Mouse (Mus musculus): Measurements from ENCODE around the gene Golph3l. TPM values are rescaled to one million over a fixed set of nuclear protein-coding genes. Genes with fewer than 3 reads are reported as not detected.
"Not testable (repeated sequence)": the region's sequence is repeated elsewhere in the genome, so short reads cannot be mapped to it uniquely, and the experiment has no call there.

Gene Golph3l
- total RNA-seq, 2 experiments from 2014 or later = 13.6 to 14.5 TPM

DNA sequence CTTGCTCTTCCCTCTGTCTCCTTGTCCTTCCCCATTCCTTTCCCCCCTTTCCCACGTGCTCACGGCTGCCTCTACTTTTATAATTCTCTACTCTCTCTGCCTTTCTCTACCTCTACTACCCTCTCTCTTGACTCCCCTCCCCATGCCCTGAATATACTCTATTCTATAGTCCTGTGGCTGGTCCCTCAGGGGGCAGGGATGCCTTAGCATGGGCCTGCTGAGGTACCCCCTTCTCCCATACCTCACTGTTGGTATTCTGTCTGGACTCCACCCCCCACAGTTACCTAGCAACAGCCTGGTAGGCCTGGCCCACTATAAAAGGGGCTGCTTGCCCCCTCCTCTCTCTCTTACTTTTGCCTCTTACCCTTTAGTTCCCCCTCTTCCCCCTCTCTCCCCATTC, 34.8 kb downstream of the Golph3l start:
- DNase-seq = no peak
- intact Hi-C loops (cut with DNase I; ENCODE audit: low total_unique reads) = no loop called here

DNA sequence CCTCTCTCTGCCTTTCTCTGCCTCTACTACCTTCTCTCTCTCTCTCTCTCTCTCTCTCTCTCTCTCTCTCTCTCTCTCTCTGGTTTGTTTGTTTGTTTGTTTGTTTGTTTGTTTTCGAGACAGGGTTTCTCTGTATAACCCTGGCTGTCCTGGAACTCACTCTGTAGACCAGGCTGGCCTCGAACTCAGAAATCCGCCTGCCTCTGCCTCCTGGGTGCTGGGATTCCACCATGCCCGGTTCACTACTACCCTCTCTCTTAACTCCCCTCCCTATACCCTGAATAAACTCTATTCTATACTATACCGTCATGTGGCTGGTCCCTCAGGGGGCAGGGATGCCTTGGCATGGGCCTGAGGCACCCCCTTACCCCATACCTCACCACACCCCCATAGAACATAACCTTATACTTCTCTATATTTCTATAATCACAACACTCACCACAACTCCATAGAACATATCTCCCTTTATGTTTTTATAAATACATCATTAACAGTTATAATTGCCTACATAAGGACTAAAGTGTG, 35.3 kb downstream of the Golph3l start:
- DNase-seq; intact Hi-C loops (cut with DNase I; ENCODE audit: low total_unique reads): not testable (repeated sequence)

DNA sequence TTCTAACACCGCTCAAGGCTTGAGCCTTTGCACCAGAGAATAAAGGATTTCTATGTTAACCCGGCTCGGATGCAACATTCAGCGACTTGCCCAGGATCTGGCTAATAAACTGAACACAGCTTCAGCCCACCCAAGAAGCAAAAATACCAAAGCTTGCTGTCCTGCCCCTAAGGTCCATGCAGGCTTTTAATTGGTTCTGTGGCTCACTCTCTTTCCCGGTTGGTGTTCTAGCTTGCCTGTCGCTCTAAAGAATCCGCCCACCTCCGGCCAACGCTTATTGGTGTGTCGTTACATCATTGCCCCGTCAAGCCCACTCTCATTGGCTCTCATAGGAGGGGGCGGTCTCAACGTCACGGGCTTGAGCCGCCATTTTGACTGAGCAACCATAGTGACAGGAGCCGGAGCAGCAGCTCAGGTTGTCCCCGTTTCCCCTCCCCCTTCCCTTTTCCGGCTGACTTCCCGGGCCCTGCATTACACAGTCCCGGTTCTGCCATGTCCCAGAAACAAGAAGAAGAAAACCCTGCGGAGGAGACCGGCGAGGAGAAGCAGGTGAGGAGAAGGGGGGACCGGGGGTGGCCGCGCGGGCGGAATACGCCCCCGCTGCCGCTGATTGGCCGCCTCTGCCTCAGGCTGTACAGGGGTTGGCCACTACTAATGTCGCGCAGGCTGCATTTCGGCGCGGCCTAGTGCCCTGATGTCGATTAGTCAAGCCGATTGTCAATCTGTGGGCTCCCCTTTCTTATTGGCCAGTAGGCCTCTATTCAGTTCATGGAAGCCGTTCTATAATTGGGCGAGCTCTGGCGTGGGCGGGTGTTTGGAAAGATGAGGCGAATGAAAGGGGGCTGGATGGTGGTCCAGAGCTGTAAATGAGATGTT, 36.1 kb downstream of the Golph3l start, which contains the start of gene Ensa:
Gene Ensa (plus strand): TSS at position 366 of the 876 bp plus-strand sequence.
- intact Hi-C loops (cut with DNase I; ENCODE audit: low total_unique reads) = no loop called here

DNA sequence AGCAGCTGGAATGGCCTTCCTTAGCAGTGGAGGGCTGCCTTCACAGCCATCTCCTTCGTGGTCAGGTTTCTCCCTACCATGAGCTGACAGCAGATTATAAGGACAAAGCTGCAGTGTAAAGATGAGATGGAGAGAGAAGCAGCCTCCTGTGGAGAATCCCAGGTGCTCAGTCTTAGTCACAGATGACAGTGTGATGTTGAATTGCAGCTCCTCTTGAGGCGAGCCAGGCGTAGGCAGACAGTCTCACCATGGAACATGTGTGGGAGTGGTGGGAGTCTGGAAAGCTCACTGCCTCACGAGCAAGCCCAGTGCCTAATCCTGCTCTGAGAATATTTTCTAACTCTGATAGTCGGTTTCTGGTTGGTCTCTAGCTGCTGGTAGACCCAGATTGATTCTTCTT, 39.0 kb downstream of the Golph3l start:
- intact Hi-C loops (cut with DNase I; ENCODE audit: low total_unique reads) = no loop called here
- DNase-seq = no peak

More for the DNA sequence above, 36.1 kb downstream of the Golph3l start, which contains the start of gene Ensa:
- DNase-seq = peak; percentile 96

DNA sequence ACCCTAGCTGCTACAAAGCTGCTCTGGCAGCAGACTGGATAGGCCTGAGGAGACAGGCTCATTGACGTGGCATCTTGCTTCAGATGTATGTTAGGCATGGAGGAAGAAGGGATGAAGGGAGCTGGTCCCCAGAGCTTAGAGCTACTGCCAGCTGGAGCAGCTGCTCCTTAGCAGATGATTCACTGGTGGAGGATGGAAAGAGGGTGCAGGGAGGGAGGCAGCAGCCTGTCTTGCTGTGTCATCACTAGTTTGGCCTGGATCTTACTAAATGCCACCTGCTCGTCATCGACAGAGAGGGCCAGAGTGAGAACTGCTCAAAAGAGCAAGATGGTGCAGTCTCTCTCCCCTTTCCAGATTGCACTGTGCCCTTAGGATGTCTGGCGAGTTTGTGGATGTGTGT, 41.0 kb downstream of the Golph3l start:
- DNase-seq = no peak
- intact Hi-C loops (cut with DNase I; ENCODE audit: low total_unique reads) = loop anchor here (10.0 kb wide), 1 partner anchor 145 kb away; no protein-coding TSS in a partner anchor

DNA sequence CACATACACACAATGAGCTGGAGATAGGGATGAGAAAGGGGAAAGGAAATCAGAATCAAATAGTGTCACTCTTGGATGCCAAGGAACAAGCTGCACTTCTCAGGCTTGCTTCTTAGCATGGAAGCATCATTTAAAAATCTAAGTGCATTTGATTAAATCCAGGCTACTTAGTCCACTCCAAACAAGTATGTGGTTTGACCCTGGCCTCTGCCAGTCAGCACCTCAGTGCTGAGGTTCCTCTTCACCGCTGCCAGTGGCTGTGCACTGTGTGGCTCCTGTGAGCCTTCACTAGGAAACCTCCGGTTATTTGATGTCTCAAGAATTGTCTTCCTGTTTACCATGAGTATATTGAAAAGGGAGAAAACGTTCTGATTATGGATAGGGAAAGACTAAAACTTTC, 42.1 kb downstream of the Golph3l start:
- DNase-seq = no peak
- intact Hi-C loops (cut with DNase I; ENCODE audit: low total_unique reads) = loop anchor here (10.0 kb wide), 1 partner anchor 144 kb away; no protein-coding TSS in a partner anchor

DNA sequence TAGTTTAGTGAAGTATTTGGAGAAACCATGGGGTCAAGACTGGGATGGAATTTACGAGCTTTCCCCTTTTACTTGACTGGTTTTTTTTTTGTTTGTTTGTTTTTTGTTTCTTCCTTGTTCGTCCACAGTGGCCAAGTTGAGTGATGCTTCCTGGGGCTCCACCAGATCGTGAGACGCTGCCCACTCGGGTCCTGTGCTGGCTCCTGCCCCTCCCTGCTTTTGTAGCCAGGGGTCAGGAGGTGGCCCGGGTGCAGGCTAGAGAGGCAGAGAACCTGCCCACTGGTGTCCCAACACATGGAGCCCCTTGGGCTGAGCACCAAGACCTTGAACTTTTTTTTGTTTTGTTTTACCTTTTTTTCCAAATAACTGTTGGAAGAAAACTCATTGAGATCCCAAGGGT, 42.6 kb downstream of the Golph3l start:
- no peak for DNase-seq
- intact Hi-C loops (cut with DNase I; ENCODE audit: low total_unique reads) = loop anchor here (10.0 kb wide), 1 partner anchor 143 kb away; no protein-coding TSS in a partner anchor

DNA sequence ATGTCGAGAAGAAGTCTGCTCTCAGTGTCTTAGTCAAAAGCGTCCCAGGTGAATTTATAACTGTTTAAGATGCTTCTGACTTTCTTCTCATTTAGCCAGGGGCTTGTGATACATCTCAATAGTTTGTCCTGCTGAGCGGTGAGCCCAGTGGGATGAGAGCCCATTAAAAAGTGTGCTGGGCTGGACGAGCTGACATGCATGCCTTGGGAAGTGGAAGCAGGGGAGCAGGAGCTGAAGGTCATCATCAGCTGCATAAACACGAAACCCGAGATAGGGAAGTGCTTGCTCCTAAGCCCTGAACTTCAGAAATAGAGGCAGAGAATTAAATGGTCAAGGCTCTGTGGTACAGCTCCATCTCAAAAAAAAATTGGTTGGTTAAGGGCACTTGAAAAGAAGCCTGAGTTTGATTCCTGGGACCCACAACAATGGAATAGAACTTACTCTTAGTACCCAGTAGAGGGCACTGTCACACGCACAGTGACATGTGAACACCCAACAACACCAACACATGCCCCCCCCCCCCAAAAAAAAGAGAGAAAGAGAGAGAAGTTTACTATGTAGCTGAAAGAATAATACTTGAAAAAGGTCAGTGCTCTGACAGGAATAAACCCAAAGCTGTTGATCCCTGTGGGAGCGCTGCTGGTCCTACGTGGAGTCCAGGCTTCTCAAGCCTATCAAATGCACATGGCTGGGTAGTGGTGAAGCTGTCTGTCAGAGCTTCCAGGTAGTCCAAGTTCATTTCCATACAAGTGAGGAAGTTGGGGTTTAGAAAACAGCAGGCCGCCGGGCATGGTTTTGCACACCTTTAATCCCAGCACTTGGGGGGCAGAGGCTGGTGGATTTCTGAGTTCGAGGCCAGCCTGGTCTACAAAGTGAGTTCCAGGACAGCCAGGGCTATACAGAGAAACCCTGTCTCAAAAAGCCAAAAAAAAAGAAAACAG, 44.2 kb downstream of the Golph3l start:
- no peak for DNase-seq
- intact Hi-C loops (cut with DNase I; ENCODE audit: low total_unique reads) = loop anchor here (10.0 kb wide), 1 partner anchor 142 kb away; no protein-coding TSS in a partner anchor

DNA sequence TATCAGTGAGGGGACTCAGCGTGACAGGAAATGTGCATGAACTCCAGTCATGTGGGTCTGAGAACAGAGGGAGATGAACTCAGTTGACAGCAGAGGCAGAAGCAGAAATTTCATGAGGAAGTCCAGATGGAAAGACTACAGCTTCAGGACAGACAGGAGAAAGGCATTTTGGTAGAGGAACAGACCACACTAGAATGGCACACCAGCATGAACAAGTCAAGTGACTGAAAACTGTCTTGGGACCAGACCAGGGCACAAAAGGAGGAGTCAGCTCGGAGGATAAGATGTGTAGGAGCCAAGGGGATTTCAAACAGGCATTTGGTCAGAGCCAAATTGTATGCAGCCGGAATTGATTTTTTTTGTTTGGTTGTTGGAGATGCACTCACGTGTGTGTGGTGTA, 46.9 kb downstream of the Golph3l start:
- intact Hi-C loops (cut with DNase I; ENCODE audit: low total_unique reads) = loop anchor here (10.0 kb wide), 1 partner anchor 139 kb away; no protein-coding TSS in a partner anchor
- no peak for DNase-seq

DNA sequence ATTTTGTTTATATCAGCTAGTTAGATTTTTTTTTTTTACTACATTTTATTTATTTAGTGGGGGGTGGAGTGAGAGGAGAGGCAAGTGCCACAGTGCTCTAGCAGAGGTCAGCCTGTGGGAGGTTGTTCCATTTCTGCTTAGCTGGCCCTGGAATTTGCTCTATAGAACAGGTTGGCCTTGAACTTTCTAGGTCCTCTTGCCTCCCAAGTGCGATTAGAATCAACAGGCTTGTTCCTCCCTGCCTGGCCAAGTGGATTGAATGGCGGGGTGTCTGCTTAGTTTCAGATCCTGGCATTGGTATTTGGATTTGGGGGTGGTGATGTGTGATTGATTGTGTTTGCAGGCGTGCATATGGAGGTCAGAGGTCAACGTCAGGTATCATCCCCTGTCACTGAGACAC, 47.3 kb downstream of the Golph3l start:
- no peak for DNase-seq
- intact Hi-C loops (cut with DNase I; ENCODE audit: low total_unique reads) = loop anchor here (10.0 kb wide), 1 partner anchor 139 kb away; no protein-coding TSS in a partner anchor

DNA sequence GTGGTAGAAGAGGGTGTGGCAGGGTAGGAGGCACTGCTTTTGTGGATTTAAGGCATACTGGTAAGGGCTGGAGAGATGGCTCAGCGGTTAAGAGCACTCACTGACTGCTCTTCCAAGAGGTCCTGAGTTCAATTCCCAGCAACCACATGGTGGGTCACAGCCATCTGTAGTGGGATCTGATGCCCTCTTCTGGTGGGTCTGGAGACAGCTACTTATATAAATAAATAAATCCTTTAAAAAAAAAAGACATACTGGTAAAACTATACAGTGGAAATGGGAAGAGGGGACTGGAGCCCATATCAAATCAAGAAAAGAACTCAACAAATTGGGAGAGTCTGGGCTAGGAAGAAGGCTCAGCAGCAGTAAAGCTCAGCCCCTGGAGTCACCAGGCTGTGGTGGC, 51.0 kb downstream of the Golph3l start:
- DNase-seq = no peak
- intact Hi-C loops (cut with DNase I; ENCODE audit: low total_unique reads) = loop anchor here (10.0 kb wide), 1 partner anchor 135 kb away; no protein-coding TSS in a partner anchor

DNA sequence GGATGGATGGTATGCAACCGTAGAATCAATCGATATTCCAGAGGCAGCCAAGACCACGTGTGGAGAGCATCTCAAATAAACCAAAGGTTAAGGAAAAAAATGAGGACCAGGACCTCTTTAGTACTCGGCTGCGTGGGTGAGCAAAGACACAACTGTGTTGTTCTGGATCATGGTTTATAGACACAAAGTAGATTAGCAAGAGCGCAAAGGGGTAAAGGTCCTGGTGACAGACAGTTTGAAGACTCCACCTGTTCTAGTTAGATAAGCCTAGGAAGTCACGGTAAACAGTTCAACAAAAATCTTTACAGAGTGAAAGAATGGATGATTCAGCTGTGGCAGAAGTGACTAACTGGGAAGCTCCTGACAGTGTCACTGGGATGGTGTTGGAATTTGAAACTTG, 54.4 kb downstream of the Golph3l start:
- no peak for DNase-seq
- intact Hi-C loops (cut with DNase I; ENCODE audit: low total_unique reads) = no loop called here

DNA sequence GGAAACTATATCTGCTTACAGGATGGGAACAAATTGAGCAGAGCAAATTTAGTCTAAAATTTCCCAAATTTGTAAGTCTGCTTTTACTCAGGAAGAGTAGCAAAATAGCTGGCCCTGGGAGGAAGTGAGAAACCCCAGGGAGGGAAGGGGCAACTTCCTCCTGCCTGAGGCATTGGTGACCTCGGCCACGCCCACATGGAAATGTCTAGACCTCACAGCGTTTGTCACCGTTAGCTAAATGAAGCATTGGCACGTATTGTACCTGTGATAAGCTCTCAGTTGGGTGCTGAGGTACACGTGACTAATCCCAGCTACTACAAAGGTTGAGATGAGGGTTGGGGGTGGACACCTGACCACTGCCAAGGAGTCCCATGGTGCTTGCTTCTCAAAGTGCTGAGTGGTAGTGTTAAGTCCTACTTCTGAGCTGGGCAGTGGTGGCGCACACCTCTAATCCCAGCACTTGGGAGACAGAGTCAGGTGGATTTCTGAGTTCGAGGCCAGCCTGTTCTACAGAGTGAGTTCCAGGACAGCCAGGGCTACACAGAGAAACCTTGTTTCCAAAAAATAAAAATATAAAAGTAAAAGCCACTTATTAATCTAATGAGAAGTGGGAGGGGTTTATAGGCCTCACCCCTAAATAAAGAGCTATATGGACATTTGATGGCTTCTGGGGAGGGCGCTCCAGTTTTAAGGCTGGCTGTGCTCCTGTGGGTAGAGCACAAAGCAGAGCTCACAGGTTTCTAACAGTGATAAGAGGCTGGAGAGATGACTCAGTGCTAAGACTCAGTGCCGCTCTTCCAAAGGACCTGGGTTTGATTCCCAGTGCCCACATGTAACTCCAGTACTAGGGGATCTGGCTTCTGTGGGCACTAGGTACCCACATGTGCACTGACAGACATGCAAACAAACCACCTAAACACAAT, 56.8 kb downstream of the Golph3l start:
- no peak for DNase-seq
- intact Hi-C loops (cut with DNase I; ENCODE audit: low total_unique reads) = no loop called here

DNA sequence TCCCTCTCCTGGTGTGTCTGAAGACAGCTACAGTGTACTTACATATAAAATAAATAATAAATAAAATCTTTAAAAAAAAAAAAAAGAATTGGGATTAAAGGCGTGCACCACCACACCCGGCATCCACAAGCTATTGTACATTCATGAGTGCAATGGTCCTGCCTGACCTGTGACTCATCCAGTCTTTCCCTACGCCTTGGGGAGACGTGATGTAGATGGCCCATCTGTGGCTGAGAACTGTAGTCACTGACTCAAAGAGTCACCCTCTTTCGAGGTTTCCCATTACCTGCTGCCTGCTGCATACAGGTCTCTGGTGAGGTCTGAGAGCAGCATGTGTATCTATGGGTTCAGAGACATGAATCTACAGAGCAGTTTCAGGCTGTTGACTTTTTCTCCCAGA, 59.3 kb downstream of the Golph3l start:
- intact Hi-C loops (cut with DNase I; ENCODE audit: low total_unique reads) = no loop called here
- DNase-seq = no peak

DNA sequence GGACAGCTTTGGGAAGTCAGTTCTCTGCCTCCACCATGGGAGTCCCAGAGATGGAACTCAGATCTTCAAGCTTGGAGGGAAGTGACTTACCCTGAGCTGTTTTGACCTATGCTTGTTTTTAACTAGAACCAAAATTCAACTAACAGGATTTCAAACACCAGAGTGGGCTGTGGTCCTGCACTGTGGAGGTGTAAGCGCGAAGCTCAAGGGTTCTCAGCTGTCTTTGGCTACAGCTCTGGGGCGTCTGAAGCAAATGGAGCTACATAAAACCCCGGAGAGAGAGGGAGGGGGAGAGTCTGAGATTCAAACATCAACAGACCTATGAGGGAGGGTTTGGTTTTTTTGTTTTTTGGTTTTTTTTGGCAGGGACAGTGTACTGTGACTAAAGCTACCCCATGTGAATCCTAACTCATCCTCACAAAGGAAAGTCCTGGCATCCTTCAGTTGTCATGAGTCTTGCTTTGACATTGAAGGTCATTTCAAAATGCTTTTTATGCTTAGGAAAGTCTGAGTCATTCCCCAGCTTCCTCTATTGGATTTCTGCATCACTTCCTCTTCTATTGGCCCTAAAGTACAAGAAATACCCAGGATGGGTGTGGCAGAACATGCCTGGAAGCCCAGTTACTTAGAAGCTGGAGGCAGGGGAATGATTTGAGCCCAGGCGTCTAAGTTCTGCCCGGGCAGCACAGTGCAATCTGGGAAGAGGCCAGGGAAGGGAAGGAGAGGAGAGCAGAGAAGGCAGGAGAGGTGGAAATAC, 61.7 kb downstream of the Golph3l start:
- peak; percentile 36 for DNase-seq
- intact Hi-C loops (cut with DNase I; ENCODE audit: low total_unique reads) = no loop called here

DNA sequence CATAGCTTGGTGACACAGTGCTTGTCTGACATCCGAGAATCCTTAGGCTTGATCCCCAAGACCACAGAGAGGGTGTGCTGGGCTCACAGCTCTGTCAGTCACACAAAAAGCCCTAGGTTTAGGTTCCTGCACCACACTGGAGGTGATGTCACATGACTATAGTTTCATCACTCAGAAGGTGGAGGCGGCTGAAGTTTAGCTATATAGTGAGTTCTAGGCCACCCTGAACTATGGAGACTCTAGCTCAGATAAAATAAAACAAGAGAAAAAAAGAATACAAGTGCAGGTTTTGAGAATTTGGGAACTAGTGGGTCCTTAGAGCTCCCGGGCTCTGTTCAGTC, 62.3 kb downstream of the Golph3l start:
- no peak for DNase-seq
- intact Hi-C loops (cut with DNase I; ENCODE audit: low total_unique reads) = no loop called here

DNA sequence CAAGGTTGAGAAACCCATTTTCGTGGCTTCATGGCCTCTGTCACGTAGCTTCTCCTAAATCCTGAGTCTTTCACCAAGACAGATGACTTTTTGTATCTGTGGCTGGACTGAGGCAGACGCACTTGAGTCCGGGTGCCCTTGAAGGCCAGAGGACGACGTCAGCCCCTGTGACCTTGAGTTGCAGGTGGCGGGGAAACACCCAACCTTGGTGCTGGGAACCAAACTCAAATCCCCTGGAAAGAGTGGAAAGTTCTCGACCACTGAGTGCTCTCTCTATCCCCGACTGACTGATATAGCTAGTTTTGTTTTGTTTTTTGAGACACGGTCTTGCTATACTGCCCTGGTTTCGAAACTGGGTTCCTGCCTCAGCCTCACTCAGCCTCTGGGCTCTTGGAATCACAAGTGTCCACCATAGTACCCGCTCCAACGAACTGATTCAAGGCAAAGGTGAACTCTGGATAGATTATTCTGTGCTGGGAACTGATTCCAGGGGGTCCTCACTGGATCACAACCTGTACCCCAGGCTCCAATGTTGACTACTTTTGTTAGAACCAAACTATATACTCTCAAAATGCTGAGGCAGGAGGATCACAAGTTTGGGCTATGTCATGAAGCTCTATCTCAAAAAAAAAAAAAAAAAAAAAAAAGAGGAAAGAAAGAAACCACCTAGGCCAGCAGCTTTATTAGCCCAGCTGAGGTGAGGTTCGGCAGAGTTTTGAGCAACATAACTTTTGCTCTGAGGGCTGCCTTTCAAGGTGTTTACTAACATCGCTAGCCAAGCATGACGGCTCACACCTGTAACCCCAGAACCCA, 62.9 kb downstream of the Golph3l start:
- DNase-seq = no peak
- intact Hi-C loops (cut with DNase I; ENCODE audit: low total_unique reads) = no loop called here
